Mouse (Mus musculus) myocyte (in vitro differentiated cells): ENCODE results near the gene Vrk3.

Experiments used
- CEBPB ChIP-seq: IDR thresholded peaks from 2 replicates; pipeline ENCODE4 v1.6.1; 2011; ENCODE audit warnings: mild to moderate bottlenecking, moderate library complexity; ENCODE audit not compliant: poor library complexity, insufficient read depth, severe bottlenecking
- E2F4 ChIP-seq: IDR thresholded peaks from one replicate; pipeline ENCODE4 v1.6.1; 2011; ENCODE audit warnings: mild to moderate bottlenecking, control low read depth, moderate library complexity; ENCODE audit not compliant: insufficient read depth
- MAX ChIP-seq: IDR thresholded peaks from one replicate; pipeline ENCODE4 v1.6.1; 2011; ENCODE audit warnings: low read depth, mild to moderate bottlenecking, control low read depth
- MYOD1 ChIP-seq, 3 experiments: IDR thresholded peaks; one replicate each; pipeline ENCODE4 v1.6.1; 2011; ENCODE audit warnings: control low read depth in 2 of 3, low read depth in 2 of 3, mild to moderate bottlenecking in 2 of 3, moderate library complexity in 1 of 3; ENCODE audit not compliant: insufficient read length in 2 of 3, control insufficient read depth in 1 of 3
- MYOG ChIP-seq, 3 experiments: IDR thresholded peaks; one replicate each; pipeline ENCODE4 v1.6.1; 2011; ENCODE audit warnings: control low read depth in 2 of 3, low read depth in 2 of 3, mild to moderate bottlenecking in 2 of 3; ENCODE audit not compliant: insufficient read length in 2 of 3, control insufficient read depth in 1 of 3, insufficient read depth in 1 of 3
- POLR2A ChIP-seq: IDR thresholded peaks from one replicate; pipeline ENCODE4 v1.6.1; 2011; ENCODE audit warnings: low read depth, mild to moderate bottlenecking, control low read depth, moderate library complexity; ENCODE audit not compliant: insufficient read length
- POLR2AphosphoS2 ChIP-seq: IDR thresholded peaks from one replicate; pipeline ENCODE4 v1.6.1; 2011; ENCODE audit warnings: low read depth, control low read depth; ENCODE audit not compliant: insufficient read length
- REST ChIP-seq: IDR thresholded peaks from one replicate; pipeline ENCODE4 v1.6.1; 2011; ENCODE audit warnings: mild to moderate bottlenecking, control low read depth, moderate library complexity; ENCODE audit not compliant: insufficient read depth, insufficient read length
- USF1 ChIP-seq: IDR thresholded peaks from one replicate; pipeline ENCODE4 v1.6.1; 2011; ENCODE audit warnings: low read depth, mild to moderate bottlenecking, control low read depth, moderate library complexity

- no peak for TF ChIP-seq POLR2A
- no peak for TF ChIP-seq POLR2AphosphoS2
- TF ChIP-seq MYOG (IDR thresholded peaks at IDR 0.05; ENCODE audit: control insufficient read depth in 1 of 3, insufficient read depth in 1 of 3, insufficient read length in 2 of 3, low read depth in 2 of 3): no peak
- TF ChIP-seq E2F4: no peak
- TF ChIP-seq MYOD1 (IDR thresholded peaks at IDR 0.05; ENCODE audit: control insufficient read depth in 1 of 3, insufficient read length in 2 of 3, low read depth in 2 of 3): no peak
- no peak for TF ChIP-seq USF1
- TF ChIP-seq MAX: no peak
- TF ChIP-seq REST: no peak
- TF ChIP-seq CEBPB: no peak
Measured at GRCm38 (mm10) chr7:44708574-44708973, 39.6 kb upstream of the Vrk3 start, which contains the start of gene Izumo2.
